ENCODE assay signal across 13 mouse cellular contexts in genomic region chr16:20653315-20653714, GRCm38 (mm10). TPM values are rescaled to one million over a fixed set of nuclear protein-coding genes. Genes with fewer than 3 reads are reported as not detected.
A peak's percentile ranks its signal among the peaks of the same experiment; 100 is the strongest.
DNase-seq lines count a peak whose midpoint lies in the region; ATAC-seq and TF ChIP-seq lines count a peak whose summit lies in the region.
"Had no signal": no experiment of that assay in that cellular context is flagged by ENCODE, and none has a peak within 500 bp of the region (broad histone marks: within the 10 kb centered on the region; RNA-seq: fewer than 3 reads in every experiment).

No protein-coding gene starts in this region.

- peaks cover 4% of the 10 kb centered on the region for H3K4me1 ChIP-seq in heart, adult 2 months (ENCODE audit: control insufficient read depth, insufficient read depth, low read length)
- H3K4me1 ChIP-seq in heart, embryonic 12.5 days (replicated peaks): peaks cover 15% of the 10 kb centered on the region
- peaks cover 17% of the 10 kb centered on the region for H3K4me1 ChIP-seq in midbrain, embryonic 10.5 days
- peaks cover 19% of the 10 kb centered on the region for H3K4me1 ChIP-seq in midbrain, embryonic 16.5 days (ENCODE audit: control insufficient read depth, insufficient read depth, low read length)
- H3K4me1 ChIP-seq in liver, embryonic 13.5 days (replicated peaks): peaks cover 19% of the 10 kb centered on the region
- H3K4me1 ChIP-seq in stomach, postnatal 0 days (replicated peaks; ENCODE audit: control insufficient read depth, insufficient read depth): no peaks in the 10 kb centered on the region

- H3K27ac ChIP-seq in heart, adult 2 months: no peak overlapping the region
- H3K27ac ChIP-seq in heart, embryonic 12.5 days (ENCODE audit: poor library complexity, severe bottlenecking): no peak overlapping the region
- H3K27ac ChIP-seq in midbrain, embryonic 10.5 days (replicated peaks): no peak overlapping the region
- no peak overlapping the region for H3K27ac ChIP-seq in midbrain, embryonic 16.5 days (ENCODE audit: low read length)
- H3K27ac ChIP-seq in liver, embryonic 13.5 days: no peak overlapping the region
- H3K27ac ChIP-seq in stomach, postnatal 0 days (replicated peaks): no peak overlapping the region

- TF ChIP-seq CTCF in heart, adult 2 months (IDR thresholded peaks at IDR 0.05): peak; percentile 37
- TF ChIP-seq CTCF in stomach, postnatal 0 days (IDR thresholded peaks at IDR 0.05; ENCODE audit: low read depth): peak; percentile 18; the same call in 1 of the 2 replicates

- no peaks in the 10 kb centered on the region for H3K9me3 ChIP-seq in heart, embryonic 12.5 days (replicated peaks)
- no peaks in the 10 kb centered on the region for H3K9me3 ChIP-seq in midbrain, embryonic 10.5 days (replicated peaks)
- no peaks in the 10 kb centered on the region for H3K9me3 ChIP-seq in midbrain, embryonic 16.5 days (replicated peaks; ENCODE audit: control insufficient read depth, low read length, poor library complexity, severe bottlenecking)
- no peaks in the 10 kb centered on the region for H3K9me3 ChIP-seq in liver, embryonic 13.5 days (replicated peaks)
- no peaks in the 10 kb centered on the region for H3K9me3 ChIP-seq in stomach, postnatal 0 days (ENCODE audit: control insufficient read depth, low read length)

- H3K79me2 ChIP-seq in heart, adult 2 months (replicated peaks; ENCODE audit: control insufficient read depth, insufficient read depth, low read length): peaks cover 5% of the 10 kb centered on the region

- peaks cover 8% of the 10 kb centered on the region for H3K36me3 ChIP-seq in heart, adult 2 months (ENCODE audit: control insufficient read depth, insufficient read depth, low read length)
- H3K36me3 ChIP-seq in heart, embryonic 12.5 days: peaks cover 42% of the 10 kb centered on the region
- peaks cover 52% of the 10 kb centered on the region for H3K36me3 ChIP-seq in midbrain, embryonic 10.5 days
- peaks cover 29% of the 10 kb centered on the region for H3K36me3 ChIP-seq in midbrain, embryonic 16.5 days (ENCODE audit: control insufficient read depth, insufficient read depth, low read length)
- peaks cover 48% of the 10 kb centered on the region for H3K36me3 ChIP-seq in liver, embryonic 13.5 days
- peaks cover 20% of the 10 kb centered on the region for H3K36me3 ChIP-seq in stomach, postnatal 0 days (ENCODE audit: control insufficient read depth, insufficient read depth, low read length)

- intact Hi-C loops in heart, adult 2 months (cut with DNase I): loop anchor here (2.0 to 5.0 kb wide), 2 partner anchors 105 to 136 kb away; partner anchors contain the start of genes Abcf3 and Dvl3

- no peak overlapping the region for H3K4me3 ChIP-seq in heart, adult 2 months
- H3K4me3 ChIP-seq in heart, embryonic 12.5 days: no peak overlapping the region
- 0 out of 2 replicates have a peak overlapping the region, but pooled peaks have one; percentile 95 for H3K4me3 ChIP-seq in midbrain, embryonic 10.5 days
- H3K4me3 ChIP-seq in midbrain, embryonic 16.5 days (ENCODE audit: low read depth, low read length): no peak overlapping the region
- peak overlapping the region; percentile 95; the same call in 1 of the 2 replicates for H3K4me3 ChIP-seq in liver, embryonic 13.5 days (replicated peaks)
- no peak overlapping the region for H3K4me3 ChIP-seq in stomach, postnatal 0 days (ENCODE audit: low read depth, low read length)

- no peak for ATAC-seq in heart, embryonic 12.5 days (ENCODE audit: insufficient number of reproducible peaks, low FRiP score)
- no peak for ATAC-seq in midbrain, embryonic 16.5 days
- no peak for ATAC-seq in liver, embryonic 13.5 days (ENCODE audit: low read depth)
- ATAC-seq in stomach, postnatal 0 days (ENCODE audit: low FRiP score, low TSS enrichment): no peak

- WGBS in heart, adult 2 months: 43% methylated on average over 2 of the region's 2 CpGs
- WGBS in heart, embryonic 12.5 days: 54% methylated on average over 2 of the region's 2 CpGs
- 66% methylated on average over 2 of the region's 2 CpGs for WGBS in midbrain, embryonic 10.5 days
- WGBS in midbrain, embryonic 16.5 days: 59% methylated on average over 2 of the region's 2 CpGs
- 45% methylated on average over 2 of the region's 2 CpGs for WGBS in liver, embryonic 13.5 days (ENCODE audit: insufficient replicate concordance)
- 62% methylated on average over 2 of the region's 2 CpGs for WGBS in stomach, postnatal 0 days

- no peak overlapping the region for H3K9ac ChIP-seq in heart, adult 2 months (ENCODE audit: low read depth, low read length)
- H3K9ac ChIP-seq in heart, embryonic 12.5 days: no peak overlapping the region
- H3K9ac ChIP-seq in midbrain, embryonic 16.5 days (ENCODE audit: low read depth, low read length): no peak overlapping the region
- H3K9ac ChIP-seq in liver, embryonic 13.5 days: peak overlapping the region; percentile 93; the same call in 1 of the 2 replicates
- H3K9ac ChIP-seq in stomach, postnatal 0 days (ENCODE audit: low read length): no peak overlapping the region

- no peak for TF ChIP-seq POLR2A in heart, adult 2 months (IDR thresholded peaks at IDR 0.05; ENCODE audit: insufficient read depth, low read depth, low read length)

- H3K4me2 ChIP-seq in heart, embryonic 12.5 days: no peak overlapping the region
- H3K4me2 ChIP-seq in midbrain, embryonic 16.5 days (ENCODE audit: low read length): no peak overlapping the region; the same call in 1 of the 2 replicates
- peak overlapping the region; percentile 91 for H3K4me2 ChIP-seq in liver, embryonic 13.5 days
- H3K4me2 ChIP-seq in stomach, postnatal 0 days (replicated peaks; ENCODE audit: low read depth): no peak overlapping the region

- TF ChIP-seq EP300 in heart, adult 2 months (IDR thresholded peaks at IDR 0.05; ENCODE audit: insufficient read depth, low read depth, low read length): no peak
- no peak for TF ChIP-seq EP300 in stomach, postnatal 0 days (optimal IDR thresholded peaks at IDR 0.05)

- DNase-seq in heart, adult 2 months: no peak
- no peak for DNase-seq in midbrain, embryonic 10.5 days (ENCODE audit: low spot score)
- DNase-seq in liver, embryonic 13.5 days: no peak
- DNase-seq in stomach, postnatal 0 days (ENCODE audit: low spot score): no peak
- DNase-seq in embryo, embryonic 10.5 days (ENCODE audit: low spot score): no peak
- DNase-seq in urinary bladder, postnatal 36 days (ENCODE audit: low spot score in 2 of 2): no peak
- DNase-seq: heart, postnatal 36 days; kidney, postnatal 14 days; lung, adult 18-20 months; spleen, adult 18-20 months had no signal

- no peaks in the 10 kb centered on the region for H3K27me3 ChIP-seq in heart, adult 2 months (ENCODE audit: control insufficient read depth, insufficient read depth, low read length)
- no peaks in the 10 kb centered on the region for H3K27me3 ChIP-seq in heart, embryonic 12.5 days (replicated peaks)
- no peaks in the 10 kb centered on the region for H3K27me3 ChIP-seq in midbrain, embryonic 10.5 days (ENCODE audit: low read depth, poor library complexity, severe bottlenecking)
- no peaks in the 10 kb centered on the region for H3K27me3 ChIP-seq in midbrain, embryonic 16.5 days (ENCODE audit: control insufficient read depth, insufficient read depth, low read depth, low read length)
- H3K27me3 ChIP-seq in liver, embryonic 13.5 days: no peaks in the 10 kb centered on the region
- H3K27me3 ChIP-seq in stomach, postnatal 0 days (ENCODE audit: control insufficient read depth, insufficient read depth, low read length): no peaks in the 10 kb centered on the region

RNA-seq across cellular contexts. Expression of gene Psmd2, which starts 1.9 kb away (rescaled TPM):
- total RNA-seq in heart, adult 2 months (2021): 100 to 1,000 TPM; 180 to 212 TPM
- 96.9 and 178 TPM in 2 replicates for polyA plus RNA-seq in heart, adult 2 months (2012; rRNA removed)
- polyA plus RNA-seq in heart, embryonic 12.5 days (2016; fragmentation: Nextera tagmentation; extraction: Ambion mirVana): 286 and 288 TPM in 2 replicates
- 527 and 536 TPM in 2 replicates for polyA plus RNA-seq in midbrain, embryonic 10.5 days (2016; fragmentation: Nextera tagmentation; extraction: Ambion mirVana)
- polyA plus RNA-seq in midbrain, embryonic 16.5 days (2015; fragmentation: Nextera tagmentation; extraction: Ambion mirVana): 365 and 371 TPM in 2 replicates
- 222 and 257 TPM in 2 replicates for polyA plus RNA-seq in liver, embryonic 13.5 days (2015; fragmentation: Nextera tagmentation; extraction: Ambion mirVana)
- polyA plus RNA-seq in stomach, postnatal 0 days (2015; fragmentation: Nextera tagmentation; extraction: Ambion mirVana): 172 and 177 TPM in 2 replicates

RNA-seq across cellular contexts. Expression of gene Eif4g1, which starts 14.8 kb away (rescaled TPM):
- 100 to 1,000 TPM; 344 to 420 TPM for total RNA-seq in heart, adult 2 months (2021)
- polyA plus RNA-seq in heart, adult 2 months (2012; rRNA removed): 343 and 423 TPM in 2 replicates
- polyA plus RNA-seq in heart, embryonic 12.5 days (2016; fragmentation: Nextera tagmentation; extraction: Ambion mirVana): 169 and 179 TPM in 2 replicates
- 216 and 221 TPM in 2 replicates for polyA plus RNA-seq in midbrain, embryonic 10.5 days (2016; fragmentation: Nextera tagmentation; extraction: Ambion mirVana)
- 127 and 134 TPM in 2 replicates for polyA plus RNA-seq in midbrain, embryonic 16.5 days (2015; fragmentation: Nextera tagmentation; extraction: Ambion mirVana)
- polyA plus RNA-seq in liver, embryonic 13.5 days (2015; fragmentation: Nextera tagmentation; extraction: Ambion mirVana): 99.1 and 114 TPM in 2 replicates
- 83.8 and 86.1 TPM in 2 replicates for polyA plus RNA-seq in stomach, postnatal 0 days (2015; fragmentation: Nextera tagmentation; extraction: Ambion mirVana)

RNA-seq across cellular contexts. Expression of gene Ece2, which starts 23.7 kb away (rescaled TPM):
- total RNA-seq in heart, adult 2 months (2021): under 1 TPM; 0.42 to 0.66 TPM
- 0.68 and 0.97 TPM in 2 replicates for polyA plus RNA-seq in heart, adult 2 months (2012; rRNA removed)
- 0.55 and 1.2 TPM in 2 replicates for polyA plus RNA-seq in heart, embryonic 12.5 days (2016; fragmentation: Nextera tagmentation; extraction: Ambion mirVana)
- polyA plus RNA-seq in midbrain, embryonic 10.5 days (2016; fragmentation: Nextera tagmentation; extraction: Ambion mirVana): 5.0 and 6.5 TPM in 2 replicates
- polyA plus RNA-seq in midbrain, embryonic 16.5 days (2015; fragmentation: Nextera tagmentation; extraction: Ambion mirVana): 23.2 and 23.6 TPM in 2 replicates
- 0.20 and 0.39 TPM in 2 replicates for polyA plus RNA-seq in liver, embryonic 13.5 days (2015; fragmentation: Nextera tagmentation; extraction: Ambion mirVana)
- polyA plus RNA-seq in stomach, postnatal 0 days (2015; fragmentation: Nextera tagmentation; extraction: Ambion mirVana): 0.61 and 0.89 TPM in 2 replicates
- total RNA-seq: common myeloid progenitor, adult 5-6 weeks had no signal

RNA-seq across cellular contexts. Expression of gene Camk2n2, which starts 32.2 kb away (rescaled TPM):
- 1 to 10 TPM; 1.2 to 1.4 TPM for total RNA-seq in heart, adult 2 months (2021)
- polyA plus RNA-seq in heart, adult 2 months (2012; rRNA removed): 1.2 and 1.4 TPM in 2 replicates
- polyA plus RNA-seq in heart, embryonic 12.5 days (2016; fragmentation: Nextera tagmentation; extraction: Ambion mirVana): 0.43 and 0.58 TPM in 2 replicates
- 3.1 and 3.3 TPM in 2 replicates for polyA plus RNA-seq in midbrain, embryonic 10.5 days (2016; fragmentation: Nextera tagmentation; extraction: Ambion mirVana)
- 34.5 and 40.1 TPM in 2 replicates for polyA plus RNA-seq in midbrain, embryonic 16.5 days (2015; fragmentation: Nextera tagmentation; extraction: Ambion mirVana)
- polyA plus RNA-seq in liver, embryonic 13.5 days (2015; fragmentation: Nextera tagmentation; extraction: Ambion mirVana): 0.10 and 0.30 TPM in 2 replicates
- 0.74 and 1.2 TPM in 2 replicates for polyA plus RNA-seq in stomach, postnatal 0 days (2015; fragmentation: Nextera tagmentation; extraction: Ambion mirVana)
- total RNA-seq: common myeloid progenitor, adult 5-6 weeks had no signal

RNA-seq across cellular contexts. Expression of gene Fam131a, which starts 39.7 kb away (rescaled TPM):
- 10 to 100 TPM; 22.2 to 24.6 TPM for total RNA-seq in heart, adult 2 months (2021)
- polyA plus RNA-seq in heart, adult 2 months (2012; rRNA removed): 31.3 and 40.5 TPM in 2 replicates
- 4.0 and 5.2 TPM in 2 replicates for polyA plus RNA-seq in heart, embryonic 12.5 days (2016; fragmentation: Nextera tagmentation; extraction: Ambion mirVana)
- polyA plus RNA-seq in midbrain, embryonic 10.5 days (2016; fragmentation: Nextera tagmentation; extraction: Ambion mirVana): 8.8 and 11.3 TPM in 2 replicates
- 62.1 and 66.5 TPM in 2 replicates for polyA plus RNA-seq in midbrain, embryonic 16.5 days (2015; fragmentation: Nextera tagmentation; extraction: Ambion mirVana)
- 1.0 TPM in 2 replicates for polyA plus RNA-seq in liver, embryonic 13.5 days (2015; fragmentation: Nextera tagmentation; extraction: Ambion mirVana)
- polyA plus RNA-seq in stomach, postnatal 0 days (2015; fragmentation: Nextera tagmentation; extraction: Ambion mirVana): 6.7 and 7.0 TPM in 2 replicates
- total RNA-seq: common myeloid progenitor, adult 5-6 weeks had no signal

Comparison
In these comparisons a context has a peak if more than half of its experiments do, and no peak if none do; other contexts are left out.
1. H3K4me3 ChIP-seq: peak in midbrain, embryonic 10.5 days (single experiment) and liver, embryonic 13.5 days (single experiment); none in heart, adult 2 months (single experiment), heart, embryonic 12.5 days (single experiment), midbrain, embryonic 16.5 days (single experiment) and stomach, postnatal 0 days (single experiment).